Mouse (Mus musculus) myocyte (in vitro differentiated cells): ENCODE measurements around the gene Gm9507. TPM values are rescaled to one million over a fixed set of nuclear protein-coding genes. Genes with fewer than 3 reads are reported as not detected.

Source experiments
- H3K27me3 ChIP-seq: one replicate; pipeline ENCODE4 v1.6.1; 2011; ENCODE audit not compliant: control insufficient read depth, insufficient read depth, insufficient read length
- H3K36me3 ChIP-seq: one replicate; pipeline ENCODE4 v1.6.1; 2011; ENCODE audit not compliant: control insufficient read depth, insufficient read depth
- H3K4me2 ChIP-seq: one replicate; pipeline ENCODE4 v1.6.1; 2011; ENCODE audit warnings: low read depth, control low read depth
- H3K4me3 ChIP-seq: one replicate; pipeline ENCODE4 v1.5.1; 2011; ENCODE audit warnings: mild to moderate bottlenecking, control low read depth, moderate library complexity
- H3K79me2 ChIP-seq: one replicate; pipeline ENCODE4 v1.6.1; 2011; ENCODE audit not compliant: control insufficient read depth, insufficient read depth
- H3ac ChIP-seq: one replicate; pipeline ENCODE4 v1.6.1; 2011; ENCODE audit not compliant: control insufficient read depth, insufficient read length
- CEBPB ChIP-seq: IDR thresholded peaks from 2 replicates; pipeline ENCODE4 v1.6.1; 2011; ENCODE audit warnings: mild to moderate bottlenecking, moderate library complexity; ENCODE audit not compliant: poor library complexity, insufficient read depth, severe bottlenecking
- E2F4 ChIP-seq: IDR thresholded peaks from one replicate; pipeline ENCODE4 v1.6.1; 2011; ENCODE audit warnings: mild to moderate bottlenecking, control low read depth, moderate library complexity; ENCODE audit not compliant: insufficient read depth
- MAX ChIP-seq: IDR thresholded peaks from one replicate; pipeline ENCODE4 v1.6.1; 2011; ENCODE audit warnings: low read depth, mild to moderate bottlenecking, control low read depth
- MYOD1 ChIP-seq, 3 experiments: IDR thresholded peaks; one replicate each; pipeline ENCODE4 v1.6.1; 2011; ENCODE audit warnings: control low read depth in 2 of 3, low read depth in 2 of 3, mild to moderate bottlenecking in 2 of 3, moderate library complexity in 1 of 3; ENCODE audit not compliant: insufficient read length in 2 of 3, control insufficient read depth in 1 of 3
- MYOG ChIP-seq, 3 experiments: IDR thresholded peaks; one replicate each; pipeline ENCODE4 v1.6.1; 2011; ENCODE audit warnings: control low read depth in 2 of 3, low read depth in 2 of 3, mild to moderate bottlenecking in 2 of 3; ENCODE audit not compliant: insufficient read length in 2 of 3, control insufficient read depth in 1 of 3, insufficient read depth in 1 of 3
- POLR2A ChIP-seq: IDR thresholded peaks from one replicate; pipeline ENCODE4 v1.6.1; 2011; ENCODE audit warnings: low read depth, mild to moderate bottlenecking, control low read depth, moderate library complexity; ENCODE audit not compliant: insufficient read length
- POLR2AphosphoS2 ChIP-seq: IDR thresholded peaks from one replicate; pipeline ENCODE4 v1.6.1; 2011; ENCODE audit warnings: low read depth, control low read depth; ENCODE audit not compliant: insufficient read length
- REST ChIP-seq: IDR thresholded peaks from one replicate; pipeline ENCODE4 v1.6.1; 2011; ENCODE audit warnings: mild to moderate bottlenecking, control low read depth, moderate library complexity; ENCODE audit not compliant: insufficient read depth, insufficient read length
- SRF ChIP-seq: IDR thresholded peaks from one replicate; pipeline ENCODE4 v1.6.1; 2011; ENCODE audit warnings: low read depth; ENCODE audit not compliant: control insufficient read depth, insufficient read length
- TCF12 ChIP-seq: IDR thresholded peaks from one replicate; pipeline ENCODE4 v1.6.1; 2011; ENCODE audit warnings: mild to moderate bottlenecking, control low read depth; ENCODE audit not compliant: poor library complexity, insufficient read depth, severe bottlenecking
- TCF3 ChIP-seq: IDR thresholded peaks from one replicate; pipeline ENCODE4 v1.6.1; 2011; ENCODE audit warnings: low read depth, control low read depth; ENCODE audit not compliant: insufficient read length
- USF1 ChIP-seq: IDR thresholded peaks from one replicate; pipeline ENCODE4 v1.6.1; 2011; ENCODE audit warnings: low read depth, mild to moderate bottlenecking, control low read depth, moderate library complexity
- polyA plus RNA-seq: library from polyadenylated mRNA; unstranded; fragments of >200 nt; fragmentation: generic; extraction: Trizol; gene quantifications from one replicate; pipeline ENCODE4 v1.2.1, GENCODE M21; 2012; ENCODE audit warnings: missing spikeins

Gm9507 gene
- polyA plus RNA-seq, result not detected

DNA sequence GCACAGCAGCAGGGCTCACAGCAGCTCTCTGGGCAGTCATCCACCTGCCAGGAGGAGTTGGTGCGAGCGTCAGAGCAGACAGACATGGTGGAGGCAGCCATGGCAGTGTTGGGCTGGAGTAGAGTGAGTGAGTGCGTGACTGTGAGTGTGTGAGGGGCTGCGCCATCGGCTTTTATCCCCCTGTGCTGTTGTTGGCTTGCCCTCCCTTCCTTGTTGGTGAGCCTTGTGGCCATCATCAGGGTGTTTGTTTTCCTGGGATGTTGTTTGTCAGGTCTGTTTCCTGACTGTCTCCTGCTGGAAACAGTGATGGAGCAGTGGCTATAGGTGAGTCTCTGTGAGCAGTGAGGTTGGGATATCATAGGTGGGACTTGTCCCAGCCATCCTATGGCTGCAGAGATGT lies at the start of gene Gm9507:
Gene Gm9507, minus strand, starts transcription at position 101 of the 400 bp plus-strand sequence.
- Histone ChIP-seq H3ac (no peak within 1 kb of the TSS), H3K4me3 (no peak within 1 kb of the TSS), H3K4me2 (no peak within 1 kb of the TSS), H3K27me3 (no peaks in the 10 kb centered on the region), H3K36me3 (no peaks in the 10 kb centered on the region), H3K79me2 (no peaks in the 10 kb centered on the region)
- TF ChIP-seq USF1 (no peak), REST (no peak), MYOG (IDR thresholded peaks at IDR 0.05; ENCODE audit: control insufficient read depth in 1 of 3, insufficient read depth in 1 of 3, insufficient read length in 2 of 3, low read depth in 2 of 3) (no peak), E2F4 (no peak), TCF3 (no peak), SRF (no peak), MAX (no peak), POLR2AphosphoS2 (no peak), POLR2A (no peak), TCF12 (no peak), CEBPB (no peak), MYOD1 (IDR thresholded peaks at IDR 0.05; ENCODE audit: control insufficient read depth in 1 of 3, insufficient read length in 2 of 3, low read depth in 2 of 3) (no peak)

GRCm38 (mm10) chr10:77852559-77852958 lies 40.9 kb upstream of the Gm9507 start, which contains the start of gene Gm10318:
Gene Gm10318 (plus strand): TSS chr10:77852859.
- H3K4me3 ChIP-seq, result no peak within 1 kb of the TSS
- no peak within 1 kb of the TSS for H3ac ChIP-seq
- no peaks in the 10 kb centered on the region for H3K36me3 ChIP-seq
- H3K79me2 ChIP-seq, result no peaks in the 10 kb centered on the region
- peaks cover 13% of the 10 kb centered on the region for H3K27me3 ChIP-seq
- no peak within 1 kb of the TSS for H3K4me2 ChIP-seq
- no peak for TF ChIP-seq REST
- no peak for TF ChIP-seq SRF
- no peak for TF ChIP-seq MYOG (IDR thresholded peaks at IDR 0.05; ENCODE audit: control insufficient read depth in 1 of 3, insufficient read depth in 1 of 3, insufficient read length in 2 of 3, low read depth in 2 of 3)
- no peak for TF ChIP-seq POLR2A
- TF ChIP-seq USF1, result no peak
- no peak for TF ChIP-seq CEBPB
- no peak for TF ChIP-seq TCF12
- TF ChIP-seq POLR2AphosphoS2, result no peak
- TF ChIP-seq TCF3, result no peak
- TF ChIP-seq E2F4, result no peak
- no peak for TF ChIP-seq MYOD1 (IDR thresholded peaks at IDR 0.05; ENCODE audit: control insufficient read depth in 1 of 3, insufficient read length in 2 of 3, low read depth in 2 of 3)
- TF ChIP-seq MAX, result no peak

DNA sequence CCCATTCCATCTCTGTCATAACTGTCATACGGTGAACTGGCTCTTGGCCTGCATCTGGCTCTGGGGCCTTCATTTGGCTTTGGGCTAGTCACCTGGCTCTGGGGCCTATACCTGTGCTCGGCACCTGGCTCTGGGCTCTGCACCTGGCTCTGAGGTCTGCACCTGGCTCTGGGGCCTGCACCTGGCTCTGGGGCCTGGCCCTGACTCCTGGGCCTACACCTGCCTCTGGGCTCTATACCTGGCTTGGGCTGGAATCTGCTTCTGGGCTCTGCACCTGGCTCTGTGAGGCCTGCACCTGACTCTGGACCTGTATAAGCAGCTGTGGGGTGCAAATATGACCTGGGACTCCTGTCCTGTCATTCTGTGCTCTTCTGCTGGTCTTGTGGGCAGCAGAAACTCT lies 35.9 kb upstream of the Gm9507 start:
- no peak overlapping the region for H3K4me3 ChIP-seq
- H3ac ChIP-seq, result no peak overlapping the region
- H3K27me3 ChIP-seq, result no peaks in the 10 kb centered on the region
- no peaks in the 10 kb centered on the region for H3K79me2 ChIP-seq
- no peak overlapping the region for H3K4me2 ChIP-seq
- TF ChIP-seq TCF12, result no peak
- no peak for TF ChIP-seq REST
- no peak for TF ChIP-seq MYOD1 (IDR thresholded peaks at IDR 0.05; ENCODE audit: control insufficient read depth in 1 of 3, insufficient read length in 2 of 3, low read depth in 2 of 3)
- TF ChIP-seq SRF, result no peak
- TF ChIP-seq TCF3, result no peak
- TF ChIP-seq POLR2A, result no peak
- no peak for TF ChIP-seq POLR2AphosphoS2
- TF ChIP-seq CEBPB, result no peak
- no peaks in the 10 kb centered on the region for H3K36me3 ChIP-seq

GRCm38 (mm10) chr10:77846961-77847360 lies 35.3 kb upstream of the Gm9507 start:
- Histone ChIP-seq H3K79me2 (no peaks in the 10 kb centered on the region), H3K27me3 (no peaks in the 10 kb centered on the region), H3K36me3 (no peaks in the 10 kb centered on the region), H3K4me2 (no peak overlapping the region), H3K4me3 (no peak overlapping the region), H3ac (no peak overlapping the region)
- TF ChIP-seq MAX, result no peak
- no peak for TF ChIP-seq TCF3
- no peak for TF ChIP-seq SRF
- no peak for TF ChIP-seq POLR2AphosphoS2
- TF ChIP-seq TCF12, result no peak
- TF ChIP-seq POLR2A, result no peak
- no peak for TF ChIP-seq USF1
- TF ChIP-seq CEBPB, result no peak
- TF ChIP-seq E2F4, result no peak

DNA sequence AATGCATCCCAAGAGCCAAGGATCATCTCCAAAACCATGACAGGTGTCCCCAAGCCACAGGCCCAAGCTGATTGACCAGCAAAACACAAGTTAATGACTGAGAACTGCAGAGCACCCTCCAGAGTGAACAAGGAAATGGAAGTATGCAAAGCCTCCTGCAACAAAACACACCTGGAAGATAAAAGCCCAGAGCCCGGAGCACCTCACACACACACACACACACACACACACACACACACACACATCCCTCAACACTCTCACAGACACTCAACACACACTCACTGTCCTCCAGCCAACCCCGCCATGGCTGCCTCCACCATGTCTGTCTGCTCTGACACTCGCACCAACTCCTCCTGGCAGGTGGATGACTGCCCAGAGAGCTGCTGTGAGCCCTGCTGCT lies 34.9 kb upstream of the Gm9507 start, which contains the start of gene Gm36176:
Gene Gm36176, plus strand, starts transcription at position 301 of the 400 bp plus-strand sequence.
- no peaks in the 10 kb centered on the region for H3K79me2 ChIP-seq
- H3K27me3 ChIP-seq, result no peaks in the 10 kb centered on the region
- no peak within 1 kb of the TSS for H3ac ChIP-seq
- H3K36me3 ChIP-seq, result no peaks in the 10 kb centered on the region
- H3K4me3 ChIP-seq, result no peak within 1 kb of the TSS
- TF ChIP-seq MAX (no peak), MYOG (IDR thresholded peaks at IDR 0.05; ENCODE audit: control insufficient read depth in 1 of 3, insufficient read depth in 1 of 3, insufficient read length in 2 of 3, low read depth in 2 of 3) (no peak), POLR2A (no peak), REST (no peak), CEBPB (no peak), TCF3 (no peak), SRF (no peak), TCF12 (no peak), E2F4 (no peak), MYOD1 (IDR thresholded peaks at IDR 0.05; ENCODE audit: control insufficient read depth in 1 of 3, insufficient read length in 2 of 3, low read depth in 2 of 3) (no peak), POLR2AphosphoS2 (no peak), USF1 (no peak)
- H3K4me2 ChIP-seq, result no peak within 1 kb of the TSS
